Mouse (Mus musculus) granulocyte monocyte progenitor cell, adult 5-6 weeks (primary cell): Measurements from ENCODE around the gene Krt13. TPM values are rescaled to one million over a fixed set of nuclear protein-coding genes. Genes with fewer than 3 reads are reported as not detected.

Source experiments
- ATAC-seq: replicated peaks from 2 replicates; pipeline ENCODE4 v1.8.0; 2016; ENCODE audit warnings: mild to moderate bottlenecking, moderate TSS enrichment, inconsistent platforms; ENCODE audit not compliant: poor library complexity, severe bottlenecking
- total RNA-seq, 2 experiments: library from RNA; stranded (forward) in 1 of 2; stranded (reverse) in 1 of 2; fragments of 200-712, 200-1000 nt in 1 of 2; fragments of >200 nt in 1 of 2; fragmentation: Nextera tagmentation in 1 of 2; gene quantifications; 2 replicates each; pipeline ENCODE4 v1.2.3; 2014 to 2017

Gene Krt13
- total RNA-seq (2014; fragmentation: Nextera tagmentation) (not detected in 2 replicates), total RNA-seq (2017) (not detected in 2 replicates)

DNA sequence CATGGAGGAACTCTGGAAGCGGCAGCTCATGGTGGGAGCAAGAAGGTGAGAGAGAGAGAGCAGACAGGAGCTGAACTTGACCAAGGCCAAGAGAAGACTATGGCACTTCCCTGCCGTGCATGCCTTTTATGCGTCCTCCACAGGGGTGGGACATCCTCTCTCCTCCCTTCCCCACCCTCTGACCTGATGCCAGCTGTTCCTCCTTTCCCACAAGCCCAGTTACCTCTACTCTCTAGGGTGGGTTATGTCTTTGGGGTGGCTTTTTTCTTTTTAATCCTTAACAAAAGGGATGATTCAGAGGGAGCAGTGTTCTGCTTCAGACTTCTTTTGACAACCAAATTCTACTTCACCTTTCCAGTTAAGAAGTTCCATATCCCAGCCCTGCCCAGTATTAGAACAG lies at the start of gene Krt13:
TSS of gene Krt13 (minus strand) at position 101 of the 400 bp plus-strand sequence.
- ATAC-seq, result no peak

DNA sequence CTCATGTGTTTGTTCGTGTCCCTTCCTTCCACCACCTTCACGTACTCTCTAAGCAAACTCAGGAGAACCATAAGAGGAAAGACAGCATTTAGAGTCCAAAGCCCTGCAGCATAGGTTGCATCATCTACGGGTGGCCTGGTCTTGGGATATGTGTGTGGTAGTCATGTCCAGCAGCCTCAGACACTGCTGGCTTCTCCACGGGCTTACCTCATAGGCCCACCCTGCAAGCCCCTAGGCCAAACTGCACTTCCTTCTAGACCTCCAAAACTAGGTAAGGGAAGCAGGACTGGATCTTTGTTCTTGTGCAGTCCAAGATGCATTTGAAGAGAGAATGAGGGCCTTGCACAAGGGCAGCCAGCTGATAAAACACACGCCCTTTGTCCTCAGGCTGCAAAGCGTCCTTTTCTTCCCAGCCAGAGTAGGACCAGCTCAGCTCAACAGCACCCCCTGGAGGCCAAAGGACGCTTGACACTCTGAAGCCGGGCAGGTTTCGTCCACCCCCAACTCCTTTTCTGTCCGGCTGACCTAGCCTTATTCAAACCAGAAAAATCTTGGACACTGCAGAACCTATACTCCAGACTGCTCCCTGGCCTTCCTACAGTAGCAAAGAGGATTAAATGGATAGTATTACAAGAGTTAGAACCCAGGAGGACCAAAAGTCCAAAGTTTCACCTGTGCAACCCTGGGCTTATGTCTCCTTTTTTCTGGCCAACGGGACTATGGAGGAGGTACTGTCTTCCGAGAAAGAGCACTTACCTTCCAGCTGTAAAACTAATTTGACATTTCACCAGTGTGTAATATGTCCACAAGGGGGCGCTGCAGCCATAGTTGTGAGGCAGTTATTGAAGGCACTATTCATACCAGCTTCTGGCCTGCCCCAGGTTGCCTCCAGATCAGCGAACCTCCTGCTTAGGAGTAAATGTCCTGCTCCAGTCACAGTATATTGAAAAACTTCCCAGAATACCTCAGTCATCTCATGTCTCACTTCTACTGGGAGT lies 47.7 kb upstream of the Krt13 start:
- ATAC-seq, result peak; percentile 66

DNA sequence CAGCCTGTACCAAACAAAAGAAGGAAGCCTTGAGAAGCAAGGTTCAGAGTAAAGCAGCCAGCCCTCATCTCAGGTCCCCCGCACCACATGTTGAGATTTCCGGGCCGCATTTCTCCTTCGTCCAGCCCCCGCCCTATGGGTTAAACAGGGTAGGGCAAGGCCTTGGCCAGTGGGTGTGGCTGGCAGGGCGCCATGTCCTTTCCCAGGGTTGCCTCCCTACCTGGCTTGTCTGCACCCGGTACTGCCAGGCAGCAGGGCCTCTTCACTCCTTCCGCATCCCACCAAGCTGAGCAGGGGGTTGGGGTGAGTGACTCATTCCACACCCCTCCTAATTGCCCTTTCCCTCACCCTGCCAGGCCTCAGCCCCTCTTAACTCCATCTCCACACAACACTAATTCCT lies 46.7 kb upstream of the Krt13 start:
- ATAC-seq, result no peak

DNA sequence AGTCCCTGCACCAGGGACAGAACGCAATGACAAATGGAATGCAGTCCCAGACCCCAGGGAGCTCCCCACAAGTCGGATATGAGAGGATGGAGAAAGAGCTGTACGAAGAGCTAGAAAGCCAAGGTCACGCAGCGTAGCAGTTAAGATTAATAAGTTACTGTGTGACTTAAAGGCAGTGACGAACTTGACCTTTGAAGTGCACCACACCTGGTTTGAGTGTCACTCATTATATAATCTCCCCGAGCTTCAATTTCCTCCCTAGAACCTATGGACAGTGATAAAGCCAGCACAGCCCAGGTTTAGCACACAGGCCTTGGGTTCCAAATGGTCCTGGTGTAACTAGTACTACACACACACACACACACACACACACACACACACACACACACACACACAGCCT lies 43.0 kb upstream of the Krt13 start:
- no peak for ATAC-seq

DNA sequence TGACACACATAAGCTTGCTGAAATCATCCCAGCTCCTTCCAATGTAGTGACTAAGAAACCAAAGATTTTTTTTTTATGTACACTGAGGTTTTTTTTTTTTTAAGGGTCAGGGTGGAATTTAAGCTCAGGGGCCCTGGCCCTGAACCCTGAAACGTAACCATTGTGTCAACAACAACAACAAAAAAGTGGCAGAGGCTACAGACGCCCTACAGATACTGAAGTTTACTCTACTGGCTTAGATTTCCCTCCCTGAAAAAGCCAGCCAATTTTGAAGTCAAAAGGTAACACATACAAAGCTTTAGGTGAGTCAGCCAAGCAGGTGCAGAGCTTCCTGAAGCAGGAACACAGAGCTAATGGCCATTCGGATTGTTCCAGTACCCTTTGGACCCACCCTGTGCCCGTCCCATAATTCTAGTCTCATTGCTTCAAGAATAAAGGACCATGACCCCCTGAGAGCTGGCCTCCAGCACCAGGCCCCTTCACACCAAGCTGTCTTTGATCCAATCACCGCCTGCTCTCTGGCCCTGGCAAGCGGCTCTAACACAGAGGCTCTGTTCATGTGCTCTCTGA lies 36.6 kb upstream of the Krt13 start:
- ATAC-seq, result no peak

DNA sequence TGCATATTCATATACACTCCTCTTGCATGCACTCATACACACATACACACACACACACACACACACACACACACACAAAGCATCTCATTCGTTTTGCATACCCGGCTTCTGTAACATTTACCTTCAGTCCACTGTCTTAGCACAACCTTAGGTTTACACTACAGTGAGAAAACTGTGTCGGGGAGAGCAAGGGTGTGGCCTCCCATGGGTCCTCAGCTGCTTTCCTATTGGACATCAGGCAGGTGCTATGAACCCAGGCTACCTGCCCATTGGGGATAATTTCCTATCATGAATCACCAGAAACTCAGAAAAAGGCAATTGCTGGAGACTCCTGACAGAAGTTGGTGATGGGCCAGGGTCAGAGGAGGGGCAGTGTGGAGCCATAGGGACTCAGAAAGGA lies 36.0 kb upstream of the Krt13 start:
- ATAC-seq, result no peak

DNA sequence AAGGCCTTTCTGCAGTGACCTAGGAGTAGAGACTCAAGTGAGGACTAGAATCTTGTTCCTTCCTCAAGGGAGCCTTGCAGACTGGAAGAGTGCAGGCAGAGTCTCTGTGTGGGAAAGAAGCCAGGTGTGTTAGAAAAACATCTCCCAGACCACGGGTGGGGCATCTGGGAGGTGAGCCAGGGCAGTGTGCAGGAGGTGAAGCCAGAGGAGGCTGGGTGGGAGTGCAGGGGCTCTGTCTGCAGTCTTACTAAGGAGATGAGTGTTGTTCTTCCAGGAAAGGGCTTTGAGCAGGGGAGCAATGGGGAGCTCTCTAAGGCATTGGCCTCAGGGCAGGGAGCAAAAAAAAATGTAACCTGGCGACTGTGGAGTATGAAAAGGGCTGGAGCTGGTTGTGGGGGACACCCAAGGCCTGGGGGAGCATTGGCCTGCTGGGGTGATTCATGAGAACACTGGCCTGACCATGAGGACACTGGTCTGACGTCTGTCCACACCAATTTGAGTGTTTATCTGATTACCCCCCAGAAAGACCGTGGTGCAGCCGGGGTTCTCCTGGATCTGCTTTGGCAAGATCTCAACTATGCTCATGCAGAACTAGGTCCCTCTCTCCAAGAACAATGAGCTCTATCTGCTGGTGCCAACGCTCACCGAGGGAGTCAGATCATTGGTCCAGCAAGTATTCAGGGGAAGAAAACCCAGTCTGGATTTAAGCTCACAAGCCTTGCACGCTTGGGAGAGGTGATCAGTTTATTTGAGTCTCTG lies 34.3 kb upstream of the Krt13 start:
- ATAC-seq, result no peak

DNA sequence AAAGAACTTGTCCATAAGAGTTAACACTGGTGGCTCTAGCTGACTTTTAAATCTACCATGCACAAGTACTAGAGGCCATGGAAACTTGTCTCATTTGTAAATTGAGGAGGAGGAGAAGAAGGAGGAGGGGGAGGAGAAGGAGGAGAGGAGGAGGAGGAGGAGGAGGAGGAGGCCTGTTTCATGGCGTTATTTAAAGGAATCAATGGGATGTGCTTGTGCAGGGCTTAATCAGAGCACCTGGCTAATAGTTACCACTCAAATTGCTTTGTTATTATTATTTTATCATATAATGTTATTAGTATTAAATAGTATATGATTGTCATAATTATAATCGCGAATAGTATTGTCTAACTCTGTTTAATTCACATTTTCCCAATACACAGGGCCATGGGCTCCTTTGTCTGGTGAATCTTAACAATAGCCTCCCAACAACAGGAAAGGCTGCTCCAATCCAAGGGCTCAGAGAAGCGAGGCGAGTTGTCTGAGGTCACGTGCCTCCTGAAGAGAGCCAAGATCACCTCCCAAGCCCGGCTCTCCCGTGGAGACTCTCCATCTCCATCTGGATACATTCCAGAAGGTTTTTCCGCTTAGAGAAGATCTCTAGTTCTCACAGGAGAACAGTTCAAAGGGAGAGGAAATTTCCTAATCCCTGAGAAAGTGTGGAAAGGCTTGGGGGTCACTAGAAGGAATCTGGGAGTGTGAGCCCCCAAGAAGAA lies 27.4 kb upstream of the Krt13 start, which contains the start of gene Krt19:
TSS of gene Krt19 (minus strand) at position 51 of the 716 bp plus-strand sequence.
- no peak for ATAC-seq

DNA sequence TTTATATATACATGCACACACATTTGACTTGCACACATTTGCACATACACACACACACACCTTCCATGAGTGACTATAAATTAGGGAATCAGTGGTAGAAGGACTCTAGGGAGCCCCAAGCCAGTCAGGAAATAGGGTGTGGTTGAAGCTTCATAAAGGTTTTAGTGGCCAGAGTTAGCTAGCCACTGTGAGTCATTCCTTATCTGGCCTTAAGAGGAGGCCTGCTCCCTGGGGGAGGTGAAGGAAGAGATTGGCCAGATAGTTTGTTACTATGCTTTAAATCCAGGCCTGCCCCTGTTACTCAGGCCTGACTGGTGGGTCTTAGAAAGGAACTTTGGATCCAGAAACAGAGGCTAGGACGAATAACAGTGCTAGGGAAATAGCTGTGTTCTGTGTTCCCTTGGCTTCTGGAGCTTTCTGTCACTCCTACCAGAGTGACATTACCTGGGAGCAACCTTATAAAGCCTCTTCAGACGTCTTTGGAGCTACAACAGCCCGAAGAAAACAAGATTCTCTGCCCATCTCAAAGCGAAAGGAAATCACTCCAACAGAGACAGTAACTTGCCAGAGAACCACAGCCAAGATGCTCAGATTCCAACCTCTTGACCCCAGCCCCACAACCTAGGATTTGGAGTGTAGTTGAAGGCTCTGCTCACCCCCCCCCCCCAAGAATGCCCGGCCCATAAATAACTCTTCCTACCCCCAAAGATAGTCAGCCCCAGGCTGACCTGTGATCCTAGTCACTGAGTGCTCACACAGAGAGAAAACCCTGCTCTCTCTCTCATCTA lies 26.4 kb upstream of the Krt13 start:
- no peak for ATAC-seq

DNA sequence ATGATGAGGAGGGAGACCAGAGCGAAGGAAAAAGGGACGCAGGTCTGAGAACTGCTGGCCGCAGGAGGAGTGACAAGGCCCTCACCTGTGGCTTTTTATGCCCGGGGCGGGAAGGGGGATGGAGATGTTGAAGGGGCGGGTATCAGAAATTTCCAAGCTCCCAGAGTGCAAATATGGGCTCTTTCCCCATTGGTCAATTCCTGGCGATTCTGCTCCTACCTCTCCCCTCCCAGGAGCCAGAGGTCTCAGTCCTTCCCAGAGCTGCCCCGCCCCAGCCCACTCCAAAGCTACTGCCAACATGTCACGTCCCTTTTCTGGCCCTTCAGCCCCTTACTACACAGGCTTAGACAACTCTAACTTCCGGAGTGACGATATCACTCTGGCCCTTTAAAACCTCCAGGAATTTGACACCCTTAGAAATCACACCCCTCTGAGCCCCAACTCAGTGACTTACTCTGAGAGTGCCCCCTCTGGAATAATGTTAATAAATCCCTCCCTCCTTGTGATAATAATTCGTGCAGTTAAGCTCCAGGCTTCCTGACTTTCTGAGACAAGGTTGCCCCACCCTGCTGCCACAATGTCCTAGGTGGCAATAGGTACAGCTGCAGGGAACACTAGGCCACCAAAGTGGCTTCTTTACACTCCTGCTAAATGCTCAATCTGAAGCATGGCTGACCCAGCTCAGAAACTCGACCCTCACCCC lies 24.6 kb upstream of the Krt13 start:
- no peak for ATAC-seq

DNA sequence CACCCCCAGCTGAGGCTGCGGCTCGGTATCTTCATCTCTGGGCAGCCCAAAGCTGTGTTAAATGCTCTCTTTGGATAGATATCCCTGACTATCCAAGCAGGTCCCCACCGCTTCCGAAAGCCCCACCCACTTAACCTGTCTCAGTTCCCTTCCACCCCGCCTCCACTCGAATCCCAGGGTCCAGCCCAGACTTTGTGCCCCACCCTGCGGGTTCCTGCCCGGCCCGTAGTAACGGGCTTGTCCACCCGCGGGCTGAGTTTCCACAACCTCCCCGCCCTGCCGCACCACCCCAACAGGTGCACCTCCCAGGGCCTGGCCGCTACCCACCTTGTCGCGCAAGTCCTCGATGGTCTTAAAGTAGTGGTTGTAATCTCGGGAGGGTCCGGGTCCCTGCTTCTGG lies 23.7 kb upstream of the Krt13 start:
- no peak for ATAC-seq

DNA sequence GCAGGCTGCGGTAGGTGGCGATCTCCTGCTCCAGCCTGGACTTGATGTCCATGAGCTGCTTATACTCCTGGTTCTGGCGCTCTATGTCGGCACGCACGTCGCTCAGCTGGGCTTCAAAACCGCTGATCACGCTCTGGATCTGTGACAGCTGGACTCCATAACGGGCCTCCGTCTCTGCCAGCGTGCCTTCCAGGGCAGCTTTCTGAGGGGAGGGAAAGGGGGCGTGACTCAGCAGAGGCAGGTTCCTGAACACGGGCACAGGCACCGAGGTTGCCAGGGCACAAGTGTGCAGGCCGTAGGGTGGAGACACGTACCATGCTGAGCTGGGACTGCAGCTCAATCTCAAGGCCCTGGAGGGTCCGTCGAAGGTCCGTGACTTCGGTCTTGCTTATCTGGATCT lies 19.6 kb upstream of the Krt13 start:
- no peak for ATAC-seq

DNA sequence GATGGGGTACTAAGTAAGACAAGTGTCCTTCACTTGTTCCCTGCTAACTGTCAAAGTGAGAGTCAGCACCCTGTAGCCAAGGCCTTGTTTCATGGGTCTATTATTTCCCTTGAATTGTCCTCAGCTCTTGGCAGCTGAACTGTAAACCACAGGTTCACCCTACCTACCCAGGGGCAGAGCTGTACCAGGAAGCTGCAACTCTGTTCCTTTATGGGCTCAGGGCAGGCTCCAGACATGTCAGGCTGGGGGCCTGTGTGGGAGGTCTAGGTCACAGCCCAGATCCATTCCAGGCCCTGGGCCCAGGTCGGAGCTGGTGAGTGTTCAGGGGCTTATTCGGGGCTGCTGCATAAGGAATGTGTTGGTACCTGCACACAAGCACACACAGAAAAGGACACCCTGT lies 18.0 kb upstream of the Krt13 start:
- ATAC-seq, result no peak

DNA sequence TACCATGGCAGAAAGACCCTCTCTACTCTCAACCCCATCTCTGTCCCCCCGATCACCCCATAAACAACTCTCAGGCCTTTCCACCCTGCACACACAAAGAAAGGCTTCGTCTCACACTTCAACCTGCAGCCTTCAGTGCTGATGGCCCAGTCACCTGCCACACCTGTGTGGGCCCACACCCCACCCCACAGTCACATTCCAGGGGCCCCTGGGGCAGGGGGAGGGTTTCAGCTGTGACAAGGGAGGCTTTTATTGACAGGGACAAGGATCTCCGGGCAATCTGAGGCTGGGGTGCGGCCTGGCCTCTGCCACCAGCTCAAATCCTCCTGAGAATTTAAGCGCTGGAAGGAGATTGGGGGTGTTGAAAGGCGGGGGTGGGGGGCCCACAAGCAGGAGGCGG lies 17.4 kb upstream of the Krt13 start:
- no peak for ATAC-seq

DNA sequence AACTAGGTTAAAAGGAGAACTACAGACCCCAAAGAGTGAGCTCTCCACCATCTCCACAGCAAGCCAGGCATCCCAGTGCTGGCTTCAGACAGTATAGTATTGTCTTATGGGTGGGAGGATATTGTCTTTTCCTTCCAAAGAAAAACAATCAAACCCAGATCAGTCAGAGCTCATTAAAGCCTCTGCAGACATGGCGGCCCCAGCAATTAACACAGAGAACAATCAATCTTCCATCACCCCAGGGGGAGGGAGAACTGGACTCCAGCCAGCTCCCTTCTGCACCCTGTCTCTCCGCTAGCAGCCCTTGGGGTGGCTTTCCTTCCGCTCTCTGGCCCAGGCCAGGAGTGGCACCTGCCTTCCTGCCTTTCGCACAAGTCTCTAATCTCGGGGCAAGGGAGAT lies 16.3 kb upstream of the Krt13 start:
- ATAC-seq, result no peak

DNA sequence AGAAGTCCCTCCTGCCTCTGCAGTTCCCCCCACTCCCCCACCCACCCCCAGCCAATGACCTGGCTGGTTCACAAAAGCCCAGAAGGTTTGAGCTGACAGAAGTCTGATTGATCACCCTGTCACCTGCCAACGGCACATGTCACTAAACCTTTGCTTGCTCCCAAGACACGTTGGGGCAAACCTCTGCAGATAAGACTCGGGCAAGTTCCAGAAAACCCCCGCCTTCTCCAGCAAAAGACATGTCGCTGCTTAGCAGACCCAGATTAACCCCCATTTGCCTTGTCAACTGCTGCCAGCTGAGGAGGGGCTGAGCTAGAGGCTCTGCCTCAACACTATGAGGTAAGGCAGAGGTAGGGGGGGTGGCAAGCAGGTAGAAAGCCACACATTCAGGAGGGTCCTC lies 15.2 kb upstream of the Krt13 start:
- no peak for ATAC-seq

DNA sequence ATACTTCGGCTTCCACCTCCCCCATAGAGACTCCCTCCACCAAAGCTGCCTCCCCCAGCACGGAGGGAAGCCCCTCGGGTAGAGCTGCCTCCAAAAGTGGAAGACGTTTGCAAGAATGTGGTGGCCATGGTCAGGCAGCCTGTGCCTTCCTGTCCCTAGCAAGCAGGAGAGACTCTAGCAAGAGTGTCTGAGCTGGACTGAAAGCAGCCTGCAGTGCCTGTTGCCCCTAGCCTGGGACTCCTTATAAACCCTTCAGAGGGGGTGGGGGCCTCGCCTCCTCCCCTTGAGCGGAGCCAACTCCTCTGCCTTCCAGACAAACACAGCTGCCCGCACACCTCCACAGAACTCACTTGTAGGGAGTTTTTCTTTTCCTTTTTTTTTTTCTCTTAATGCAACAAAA lies 14.4 kb upstream of the Krt13 start, which contains the start of gene Krt15:
TSS of gene Krt15 (minus strand) at position 198 of the 400 bp plus-strand sequence.
- no peak for ATAC-seq

DNA sequence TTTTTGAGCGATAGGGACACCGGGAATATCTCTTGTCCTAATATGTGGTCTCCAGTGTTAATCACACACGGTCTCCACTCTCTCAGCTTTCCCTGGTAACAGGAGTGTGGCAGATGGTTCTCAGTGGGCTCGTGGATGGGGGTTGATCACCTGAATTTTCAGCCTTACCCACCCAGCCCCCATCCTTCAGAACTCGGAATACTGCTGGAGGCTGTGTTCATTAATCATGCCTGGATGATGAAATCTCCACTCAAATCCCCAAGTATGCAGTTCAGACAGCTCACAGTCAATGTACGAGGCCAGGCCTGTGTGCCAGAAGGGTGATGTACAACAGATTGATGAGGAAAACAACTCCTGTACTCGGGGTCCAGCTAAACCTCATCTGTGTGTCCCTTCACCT lies 3.5 kb upstream of the Krt13 start:
- no peak for ATAC-seq

DNA sequence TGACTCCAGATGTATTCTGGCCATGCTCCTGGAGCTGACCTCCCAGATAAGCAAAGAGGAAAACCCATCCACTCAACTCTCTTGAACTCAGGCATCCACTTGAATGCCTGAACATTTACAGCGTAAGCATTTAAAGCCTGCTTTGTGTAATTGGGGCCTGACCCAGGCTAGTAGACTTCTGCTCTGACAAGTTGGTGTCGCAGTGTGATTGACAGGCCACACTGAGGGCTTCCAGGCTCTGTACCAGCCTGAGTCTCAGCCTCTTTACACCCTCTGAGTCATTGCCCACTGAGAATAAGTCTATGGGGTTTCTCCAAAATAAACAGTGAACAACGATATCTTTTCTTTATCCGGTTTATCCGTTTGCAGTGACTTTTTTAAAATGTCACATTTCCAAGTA lies 1.0 kb downstream of the Krt13 start:
- ATAC-seq, result no peak
